ENCODE assay signal across 7 mouse cellular contexts in the genomic region with DNA sequence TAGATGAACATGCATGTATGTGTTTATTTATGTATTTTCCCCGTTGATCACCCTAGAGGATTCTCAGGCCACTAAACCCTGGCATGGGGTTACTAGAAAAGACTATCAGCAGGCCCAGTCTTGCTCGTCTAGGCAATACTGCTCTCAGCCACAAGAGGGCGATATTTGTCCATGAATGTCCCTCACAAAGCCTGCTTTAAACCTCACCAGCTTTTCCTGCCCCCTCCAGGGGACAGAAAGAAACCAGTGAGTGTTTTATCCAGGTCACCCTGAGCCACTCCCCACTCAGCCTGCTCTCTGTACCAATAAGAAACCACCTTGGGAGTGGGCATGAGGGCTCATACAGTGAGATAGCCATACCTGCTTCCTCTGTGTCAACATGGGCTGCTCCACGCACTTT. TPM values are rescaled to one million over a fixed set of nuclear protein-coding genes. Genes with fewer than 3 reads are reported as not detected.
DNase-seq lines count a peak whose midpoint lies in the region; ATAC-seq and TF ChIP-seq lines count a peak whose summit lies in the region.

No protein-coding gene starts in this region.

- no peaks in the 10 kb centered on the region for H3K9me3 ChIP-seq in embryonic facial prominence, embryonic 11.5 days (replicated peaks; ENCODE audit: control insufficient read depth, low read length)
- no peaks in the 10 kb centered on the region for H3K9me3 ChIP-seq in limb, embryonic 10.5 days (replicated peaks)
- H3K9me3 ChIP-seq in midbrain, embryonic 14.5 days (ENCODE audit: control insufficient read depth, low read length), result no peaks in the 10 kb centered on the region

- no peak overlapping the region for H3K27ac ChIP-seq in embryonic facial prominence, embryonic 11.5 days (replicated peaks; ENCODE audit: low read depth, low read length)
- H3K27ac ChIP-seq in heart, adult 2 months, result no peak overlapping the region
- peak overlapping the region; percentile 75 for H3K27ac ChIP-seq in limb, embryonic 10.5 days
- H3K27ac ChIP-seq in midbrain, embryonic 14.5 days (replicated peaks; ENCODE audit: low read depth, low read length), result no peak overlapping the region

- TF ChIP-seq EP300 in heart, adult 2 months (IDR thresholded peaks at IDR 0.05; ENCODE audit: insufficient read depth, low read depth, low read length), result peak; percentile 91

- DNase-seq in adrenal gland, postnatal 25 days, result peak; percentile 79
- DNase-seq in embryonic facial prominence, embryonic 11.5 days (ENCODE audit: low spot score), result peak; percentile 93
- peak; percentile 72 to 84 for DNase-seq in heart, adult 2 months
- peak; percentile 88 for DNase-seq in kidney, adult 18-20 months
- peak; percentile 92 for DNase-seq in limb, embryonic 10.5 days (ENCODE audit: low spot score)
- DNase-seq in midbrain, embryonic 14.5 days, result peak; percentile 94
- peak; percentile 33 to 73 for DNase-seq in spleen, adult 18-20 months

- H3K36me3 ChIP-seq in embryonic facial prominence, embryonic 11.5 days (replicated peaks; ENCODE audit: control insufficient read depth, insufficient read depth, low read depth, low read length), result no peaks in the 10 kb centered on the region
- H3K36me3 ChIP-seq in heart, adult 2 months (ENCODE audit: control insufficient read depth, insufficient read depth, low read length), result no peaks in the 10 kb centered on the region
- peaks cover 9% of the 10 kb centered on the region; the same call in 1 of the 2 replicates for H3K36me3 ChIP-seq in limb, embryonic 10.5 days
- H3K36me3 ChIP-seq in midbrain, embryonic 14.5 days (ENCODE audit: control insufficient read depth, insufficient read depth, low read length), result no peaks in the 10 kb centered on the region

- 13% methylated on average over 4 of the region's 4 CpGs for WGBS in embryonic facial prominence, embryonic 11.5 days
- 24% methylated on average over 4 of the region's 4 CpGs for whole genome bisulfite sequencing in heart, adult 2 months
- WGBS in limb, embryonic 10.5 days, result 25% methylated on average over 4 of the region's 4 CpGs
- 23% methylated on average over 4 of the region's 4 CpGs for WGBS in midbrain, embryonic 14.5 days

- H3K9ac ChIP-seq in embryonic facial prominence, embryonic 11.5 days (replicated peaks; ENCODE audit: low read length), result no peak overlapping the region
- no peak overlapping the region for H3K9ac ChIP-seq in heart, adult 2 months (ENCODE audit: low read depth, low read length)
- no peak overlapping the region for H3K9ac ChIP-seq in midbrain, embryonic 14.5 days (replicated peaks; ENCODE audit: low read length)

- peak; percentile 79 for ATAC-seq in embryonic facial prominence, embryonic 11.5 days (replicated peaks; ENCODE audit: insufficient number of reproducible peaks, low FRiP score, low TSS enrichment, low read depth)
- ATAC-seq in midbrain, embryonic 14.5 days (ENCODE audit: low FRiP score, low TSS enrichment), result peak; percentile 73; the same call in 1 of the 2 replicates

- H3K79me2 ChIP-seq in heart, adult 2 months (replicated peaks; ENCODE audit: control insufficient read depth, insufficient read depth, low read length), result no peaks in the 10 kb centered on the region

- H3K4me3 ChIP-seq in embryonic facial prominence, embryonic 11.5 days (ENCODE audit: low read depth, low read length), result no peak overlapping the region
- H3K4me3 ChIP-seq in heart, adult 2 months, result no peak overlapping the region
- H3K4me3 ChIP-seq in limb, embryonic 10.5 days, result no peak overlapping the region
- H3K4me3 ChIP-seq in midbrain, embryonic 14.5 days (replicated peaks; ENCODE audit: low read depth, low read length), result no peak overlapping the region

- TF ChIP-seq POLR2A in heart, adult 2 months (IDR thresholded peaks at IDR 0.05; ENCODE audit: insufficient read depth, low read depth, low read length), result no peak

- intact Hi-C loops in heart, adult 2 months (cut with DNase I), result loop anchor here (1.0 to 10.0 kb wide), 2 partner anchors 42 to 176 kb away; no protein-coding TSS in a partner anchor

- no peak overlapping the region for H3K4me2 ChIP-seq in embryonic facial prominence, embryonic 11.5 days (ENCODE audit: low read depth, low read length)
- no peak overlapping the region for H3K4me2 ChIP-seq in midbrain, embryonic 14.5 days (ENCODE audit: low read length)

- peak; percentile 95 for TF ChIP-seq CTCF in heart, adult 2 months (IDR thresholded peaks at IDR 0.05)

- H3K4me1 ChIP-seq in embryonic facial prominence, embryonic 11.5 days (ENCODE audit: control insufficient read depth, insufficient read depth, low read length), result no peaks in the 10 kb centered on the region
- H3K4me1 ChIP-seq in heart, adult 2 months (ENCODE audit: control insufficient read depth, insufficient read depth, low read length), result peaks cover 1% of the 10 kb centered on the region; the same call in 1 of the 2 replicates
- H3K4me1 ChIP-seq in limb, embryonic 10.5 days, result peaks cover 5% of the 10 kb centered on the region
- no peaks in the 10 kb centered on the region for H3K4me1 ChIP-seq in midbrain, embryonic 14.5 days (ENCODE audit: control insufficient read depth, insufficient read depth, low read length)

- H3K27me3 ChIP-seq in embryonic facial prominence, embryonic 11.5 days (ENCODE audit: control insufficient read depth, insufficient read depth, low read length), result no peaks in the 10 kb centered on the region
- no peaks in the 10 kb centered on the region for H3K27me3 ChIP-seq in heart, adult 2 months (ENCODE audit: control insufficient read depth, insufficient read depth, low read length)
- H3K27me3 ChIP-seq in limb, embryonic 10.5 days (ENCODE audit: low read depth, poor library complexity, severe bottlenecking), result no peaks in the 10 kb centered on the region
- no peaks in the 10 kb centered on the region for H3K27me3 ChIP-seq in midbrain, embryonic 14.5 days (ENCODE audit: control insufficient read depth, insufficient read depth, low read length)

RNA-seq across cellular contexts. Expression of a gene that starts 21.1 kb away (rescaled TPM):
- 31.3 and 35.6 TPM in 2 replicates for total RNA-seq in adrenal gland, postnatal 25 days (2021)
- polyA plus RNA-seq in embryonic facial prominence, embryonic 11.5 days (2014; fragmentation: Nextera tagmentation; extraction: Ambion mirVana), result 72.5 and 83.4 TPM in 2 replicates
- total RNA-seq in heart, adult 2 months (2021), result 10 to 100 TPM in 1 of 2 experiments, 1 to 10 TPM in 1; 8.7 to 10.9 TPM
- 7.2 and 7.8 TPM in 2 replicates for polyA plus RNA-seq in heart, adult 2 months (2012; rRNA removed)
- 73.6 and 84.0 TPM in 2 replicates for polyA plus RNA-seq in limb, embryonic 10.5 days (2016; fragmentation: Nextera tagmentation; extraction: Ambion mirVana)
- polyA plus RNA-seq in midbrain, embryonic 14.5 days (2014; fragmentation: Nextera tagmentation; extraction: Ambion mirVana), result 133 and 143 TPM in 2 replicates

RNA-seq across cellular contexts. Expression of a gene that starts 24.0 kb away (rescaled TPM):
- total RNA-seq in adrenal gland, postnatal 25 days (2021), result 150 and 200 TPM in 2 replicates
- 298 and 318 TPM in 2 replicates for polyA plus RNA-seq in embryonic facial prominence, embryonic 11.5 days (2014; fragmentation: Nextera tagmentation; extraction: Ambion mirVana)
- 100 to 1,000 TPM; 176 to 197 TPM for total RNA-seq in heart, adult 2 months (2021)
- polyA plus RNA-seq in heart, adult 2 months (2012; rRNA removed), result 150 and 152 TPM in 2 replicates
- polyA plus RNA-seq in limb, embryonic 10.5 days (2016; fragmentation: Nextera tagmentation; extraction: Ambion mirVana), result 262 and 277 TPM in 2 replicates
- polyA plus RNA-seq in midbrain, embryonic 14.5 days (2014; fragmentation: Nextera tagmentation; extraction: Ambion mirVana), result 440 and 487 TPM in 2 replicates

RNA-seq across cellular contexts. Expression of a gene that starts 37.3 kb away (rescaled TPM):
- total RNA-seq in adrenal gland, postnatal 25 days (2021), result 8.8 and 9.4 TPM in 2 replicates
- 0.22 and 0.25 TPM in 2 replicates for polyA plus RNA-seq in embryonic facial prominence, embryonic 11.5 days (2014; fragmentation: Nextera tagmentation; extraction: Ambion mirVana)
- 1 to 10 TPM; 7.3 to 8.7 TPM for total RNA-seq in heart, adult 2 months (2021)
- 13.3 and 15.1 TPM in 2 replicates for polyA plus RNA-seq in heart, adult 2 months (2012; rRNA removed)
- 0.13 and 0.39 TPM in 2 replicates for polyA plus RNA-seq in limb, embryonic 10.5 days (2016; fragmentation: Nextera tagmentation; extraction: Ambion mirVana)
- 0.13 and 0.31 TPM in 2 replicates for polyA plus RNA-seq in midbrain, embryonic 14.5 days (2014; fragmentation: Nextera tagmentation; extraction: Ambion mirVana)

RNA-seq across cellular contexts. Expression of a gene that starts 46.1 kb away (rescaled TPM):
- 1.0 and 1.6 TPM in 2 replicates for total RNA-seq in adrenal gland, postnatal 25 days (2021)
- 63.0 and 67.1 TPM in 2 replicates for polyA plus RNA-seq in embryonic facial prominence, embryonic 11.5 days (2014; fragmentation: Nextera tagmentation; extraction: Ambion mirVana)
- under 1 TPM; 0.26 to 0.32 TPM for total RNA-seq in heart, adult 2 months (2021)
- polyA plus RNA-seq in heart, adult 2 months (2012; rRNA removed), result 0.61 and 1.3 TPM in 2 replicates
- polyA plus RNA-seq in limb, embryonic 10.5 days (2016; fragmentation: Nextera tagmentation; extraction: Ambion mirVana), result 128 TPM in 2 replicates
- 8.3 and 16.2 TPM in 2 replicates for polyA plus RNA-seq in midbrain, embryonic 14.5 days (2014; fragmentation: Nextera tagmentation; extraction: Ambion mirVana)

RNA-seq across cellular contexts. Expression of a gene that starts 57.7 kb away (rescaled TPM):
- total RNA-seq in adrenal gland, postnatal 25 days (2021), result 66.7 and 90.3 TPM in 2 replicates
- 23.1 and 28.0 TPM in 2 replicates for polyA plus RNA-seq in embryonic facial prominence, embryonic 11.5 days (2014; fragmentation: Nextera tagmentation; extraction: Ambion mirVana)
- total RNA-seq in heart, adult 2 months (2021), result 10 to 100 TPM; 32.0 to 37.1 TPM
- polyA plus RNA-seq in heart, adult 2 months (2012; rRNA removed), result 30.3 and 30.8 TPM in 2 replicates
- polyA plus RNA-seq in limb, embryonic 10.5 days (2016; fragmentation: Nextera tagmentation; extraction: Ambion mirVana), result 39.4 and 40.8 TPM in 2 replicates
- 25.8 and 28.1 TPM in 2 replicates for polyA plus RNA-seq in midbrain, embryonic 14.5 days (2014; fragmentation: Nextera tagmentation; extraction: Ambion mirVana)

Comparison
In these comparisons a context has a peak if more than half of its experiments do, and no peak if none do; other contexts are left out.
1. RNA of a gene that starts 37.3 kb away (polyA plus RNA-seq): 13.3 to 15.1 TPM in heart, adult 2 months; 0.13 to 0.39 TPM in limb, embryonic 10.5 days, 0.22 to 0.25 TPM in embryonic facial prominence, embryonic 11.5 days and 0.13 to 0.31 TPM in midbrain, embryonic 14.5 days; every median in the first group is over 10 times any median in the second.
2. Peak in every context shown above with its lines, with median percentiles within 50 percentile points of each other: DNase-seq.